Mouse (Mus musculus) erythroblast, embryonic 14.5 days (primary cell): ENCODE results near the gene Cma1. TPM values are rescaled to one million over a fixed set of nuclear protein-coding genes. Genes with fewer than 3 reads are reported as not detected.

ENCODE experiments used
- H3K27me3 ChIP-seq: 2 replicates; pipeline ENCODE4 v1.6.1; 2012; ENCODE audit warnings: inconsistent platforms; ENCODE audit not compliant: control insufficient read depth
- H3K36me3 ChIP-seq: 2 replicates; pipeline ENCODE4 v1.6.1; 2012; ENCODE audit warnings: mild to moderate bottlenecking, inconsistent platforms; ENCODE audit not compliant: control insufficient read depth
- H3K4me1 ChIP-seq: 2 replicates; pipeline ENCODE4 v1.6.1; 2012; ENCODE audit warnings: inconsistent platforms; ENCODE audit not compliant: control insufficient read depth
- H3K4me3 ChIP-seq: replicated peaks from 2 replicates; pipeline ENCODE3; 2012; ENCODE audit warnings: moderate library complexity, mild to moderate bottlenecking, inconsistent platforms
- H3K9me3 ChIP-seq: 2 replicates; pipeline ENCODE4 v1.6.1; 2012; ENCODE audit warnings: low read length, inconsistent platforms, mixed read lengths; ENCODE audit not compliant: control insufficient read depth
- GATA1 ChIP-seq: IDR thresholded peaks from 2 replicates; pipeline ENCODE4 v1.6.1; 2012; ENCODE audit warnings: low read length, inconsistent platforms, mixed read lengths
- TAL1 ChIP-seq: IDR thresholded peaks from 3 replicates; pipeline ENCODE4 v1.6.1; 2012; ENCODE audit warnings: low read length, inconsistent platforms, mixed read lengths
- polyA plus RNA-seq: library from polyadenylated mRNA; stranded (reverse); fragments of >175 nt; gene quantifications from 2 replicates; pipeline ENCODE4 v1.2.3, GENCODE M21; 2012

Cma1 gene
- polyA plus RNA-seq, 1 experiment = not detected

- Histone ChIP-seq H3K36me3 (no peaks in the 10 kb centered on the region), H3K27me3 (no peaks in the 10 kb centered on the region), H3K4me3 (no peak overlapping the region), H3K9me3 (no peaks in the 10 kb centered on the region), H3K4me1 (peaks cover 16% of the 10 kb centered on the region)
- TF ChIP-seq TAL1 (no peak), GATA1 (no peak)
These were observed 15.0 kb downstream of the Cma1 start for GRCm38 (mm10) chr14:55929263-55929997.

GRCm38 (mm10) chr14:55926847-55927246, 17.6 kb downstream of the Cma1 start:
- H3K4me1 ChIP-seq = peaks cover 33% of the 10 kb centered on the region
- no peak for TF ChIP-seq TAL1
- TF ChIP-seq GATA1 = no peak
- no peaks in the 10 kb centered on the region for H3K9me3 ChIP-seq
- H3K36me3 ChIP-seq = no peaks in the 10 kb centered on the region
- H3K4me3 ChIP-seq = no peak overlapping the region
- H3K27me3 ChIP-seq = no peaks in the 10 kb centered on the region

GRCm38 (mm10) chr14:55922475-55923232, 21.8 kb downstream of the Cma1 start:
- Histone ChIP-seq H3K9me3 (no peaks in the 10 kb centered on the region), H3K4me3 (peak overlapping the region; percentile 41), H3K36me3 (no peaks in the 10 kb centered on the region), H3K27me3 (no peaks in the 10 kb centered on the region), H3K4me1 (peaks cover 42% of the 10 kb centered on the region)
- TF ChIP-seq TAL1 (peak; percentile 44), GATA1 (peak; percentile 38; the same call in 1 of the 2 replicates)

- no peak for TF ChIP-seq TAL1
- TF ChIP-seq GATA1 = no peak
- Histone ChIP-seq H3K4me1 (peaks cover 27% of the 10 kb centered on the region), H3K4me3 (no peak overlapping the region), H3K9me3 (no peaks in the 10 kb centered on the region), H3K27me3 (no peaks in the 10 kb centered on the region), H3K36me3 (no peaks in the 10 kb centered on the region)
These were observed 26.0 kb downstream of the Cma1 start for GRCm38 (mm10) chr14:55918240-55919082.

- no peaks in the 10 kb centered on the region for H3K27me3 ChIP-seq
- no peaks in the 10 kb centered on the region for H3K36me3 ChIP-seq
- TF ChIP-seq TAL1 = no peak
- no peak for TF ChIP-seq GATA1
These were observed 31.1 kb downstream of the Cma1 start for GRCm38 (mm10) chr14:55913406-55913805.

GRCm38 (mm10) chr14:55905518-55905917, 39.0 kb downstream of the Cma1 start:
- no peak for TF ChIP-seq GATA1
- TF ChIP-seq TAL1 = no peak
- Histone ChIP-seq H3K36me3 (no peaks in the 10 kb centered on the region), H3K27me3 (no peaks in the 10 kb centered on the region; the same call in 1 of the 2 replicates), H3K4me3 (no peak overlapping the region), H3K9me3 (no peaks in the 10 kb centered on the region), H3K4me1 (peaks cover 14% of the 10 kb centered on the region)

More at GRCm38 (mm10) chr14:55913406-55913805, 31.1 kb downstream of the Cma1 start:
- no peaks in the 10 kb centered on the region; the same call in 1 of the 2 replicates for H3K4me1 ChIP-seq
- no peaks in the 10 kb centered on the region for H3K9me3 ChIP-seq
- H3K4me3 ChIP-seq = no peak overlapping the region

- peak overlapping the region; percentile 59 for H3K4me3 ChIP-seq
- H3K4me1 ChIP-seq = peaks cover 32% of the 10 kb centered on the region
- H3K9me3 ChIP-seq = no peaks in the 10 kb centered on the region
- H3K36me3 ChIP-seq = peaks cover 27% of the 10 kb centered on the region
- H3K27me3 ChIP-seq = peaks cover 14% of the 10 kb centered on the region
- TF ChIP-seq GATA1 (no peak), TAL1 (no peak)
These were observed 44.1 kb downstream of the Cma1 start for GRCm38 (mm10) chr14:55900414-55900755.

- Histone ChIP-seq H3K36me3 (peaks cover 33% of the 10 kb centered on the region), H3K27me3 (peaks cover 14% of the 10 kb centered on the region), H3K4me3 (peak within 1 kb of the TSS; percentile 59), H3K9me3 (no peaks in the 10 kb centered on the region), H3K4me1 (peaks cover 32% of the 10 kb centered on the region)
- TF ChIP-seq TAL1 = no peak
These were observed 44.6 kb downstream of the Cma1 start, which contains the start of gene Sdr39u1 for GRCm38 (mm10) chr14:55899701-55900413. Sdr39u1 (minus strand) TSS chr14:55900293.
